ENCODE assay signal across 8 mouse cellular contexts in genomic region chr9:7961366-7962160, GRCm38 (mm10). TPM values are rescaled to one million over a fixed set of nuclear protein-coding genes. Genes with fewer than 3 reads are reported as not detected.
DNase-seq lines count a peak whose midpoint lies in the region; ATAC-seq and TF ChIP-seq lines count a peak whose summit lies in the region.

No protein-coding gene starts in this region.

- no peaks in the 10 kb centered on the region for H3K9me3 ChIP-seq in liver, postnatal 0 days (ENCODE audit: low read length)
- no peaks in the 10 kb centered on the region for H3K9me3 ChIP-seq in liver, embryonic 12.5 days (replicated peaks)
- H3K9me3 ChIP-seq in heart, embryonic 15.5 days (replicated peaks): no peaks in the 10 kb centered on the region
- no peaks in the 10 kb centered on the region for H3K9me3 ChIP-seq in neural tube, embryonic 14.5 days (ENCODE audit: control insufficient read depth, low read length)

- no peak for TF ChIP-seq CTCF in liver, postnatal 0 days (IDR thresholded peaks at IDR 0.05; ENCODE audit: low read depth)

- H3K4me1 ChIP-seq in liver, postnatal 0 days (ENCODE audit: insufficient read depth): peaks cover 4% of the 10 kb centered on the region; the same call in 1 of the 2 replicates
- peaks cover 63% of the 10 kb centered on the region for H3K4me1 ChIP-seq in liver, embryonic 12.5 days
- peaks cover 55% of the 10 kb centered on the region for H3K4me1 ChIP-seq in heart, embryonic 15.5 days (replicated peaks)
- peaks cover 7% of the 10 kb centered on the region; the same call in 1 of the 2 replicates for H3K4me1 ChIP-seq in neural tube, embryonic 14.5 days (ENCODE audit: control insufficient read depth, insufficient read depth, low read length)

- H3K27ac ChIP-seq in liver, postnatal 0 days (ENCODE audit: low read depth): no peak overlapping the region
- no peak overlapping the region for H3K27ac ChIP-seq in liver, embryonic 12.5 days
- peak overlapping the region; percentile 73 for H3K27ac ChIP-seq in heart, embryonic 15.5 days
- no peak overlapping the region for H3K27ac ChIP-seq in neural tube, embryonic 14.5 days (ENCODE audit: low read depth, low read length)

- no peak overlapping the region for H3K4me3 ChIP-seq in liver, postnatal 0 days (ENCODE audit: low read depth, low read length)
- H3K4me3 ChIP-seq in liver, embryonic 12.5 days: no peak overlapping the region
- no peak overlapping the region for H3K4me3 ChIP-seq in heart, embryonic 15.5 days
- no peak overlapping the region for H3K4me3 ChIP-seq in neural tube, embryonic 14.5 days (ENCODE audit: low read depth, low read length)

- H3K27me3 ChIP-seq in liver, postnatal 0 days (ENCODE audit: insufficient read depth, low read length): no peaks in the 10 kb centered on the region
- no peaks in the 10 kb centered on the region for H3K27me3 ChIP-seq in liver, embryonic 12.5 days (replicated peaks)
- no peaks in the 10 kb centered on the region for H3K27me3 ChIP-seq in heart, embryonic 15.5 days
- H3K27me3 ChIP-seq in neural tube, embryonic 14.5 days (ENCODE audit: control insufficient read depth, insufficient read depth, low read length): no peaks in the 10 kb centered on the region

- no peak for TF ChIP-seq EP300 in liver, postnatal 0 days (IDR thresholded peaks at IDR 0.05; ENCODE audit: low read depth)

- DNase-seq in liver, postnatal 0 days: no peak
- peak; percentile 76 for DNase-seq in embryo, embryonic 11 days
- DNase-seq in kidney, postnatal 4 days: peak; percentile 38 to 53
- DNase-seq in natural killer cell, adult 2 months (ENCODE audit: low spot score in 2 of 2): no peak
- no peak for DNase-seq in urinary bladder, postnatal 10 days (ENCODE audit: low spot score)

- peak; percentile 49; the same call in 1 of the 2 replicates for ATAC-seq in liver, postnatal 0 days
- no peak for ATAC-seq in liver, embryonic 12.5 days
- no peak for ATAC-seq in heart, embryonic 15.5 days (replicated peaks; ENCODE audit: insufficient number of reproducible peaks, insufficient read depth, low FRiP score, low read depth)
- peak; percentile 61; the same call in 1 of the 2 replicates for ATAC-seq in neural tube, embryonic 14.5 days (ENCODE audit: low read depth)

- no peak overlapping the region for H3K9ac ChIP-seq in liver, postnatal 0 days (replicated peaks)
- no peak overlapping the region for H3K9ac ChIP-seq in liver, embryonic 12.5 days
- H3K9ac ChIP-seq in heart, embryonic 15.5 days: no peak overlapping the region
- no peak overlapping the region for H3K9ac ChIP-seq in neural tube, embryonic 14.5 days (replicated peaks; ENCODE audit: low read depth, low read length)

- H3K4me2 ChIP-seq in liver, postnatal 0 days (ENCODE audit: low read depth, low read length): no peak overlapping the region
- H3K4me2 ChIP-seq in liver, embryonic 12.5 days: no peak overlapping the region
- H3K4me2 ChIP-seq in heart, embryonic 15.5 days: peak overlapping the region; percentile 18; the same call in 1 of the 2 replicates
- peak overlapping the region; percentile 26 for H3K4me2 ChIP-seq in neural tube, embryonic 14.5 days (ENCODE audit: low read depth, low read length)

- H3K36me3 ChIP-seq in liver, postnatal 0 days (replicated peaks; ENCODE audit: insufficient read depth, low read length): no peaks in the 10 kb centered on the region
- no peaks in the 10 kb centered on the region for H3K36me3 ChIP-seq in liver, embryonic 12.5 days
- no peaks in the 10 kb centered on the region; the same call in 1 of the 2 replicates for H3K36me3 ChIP-seq in heart, embryonic 15.5 days
- no peaks in the 10 kb centered on the region for H3K36me3 ChIP-seq in neural tube, embryonic 14.5 days (ENCODE audit: control insufficient read depth, insufficient read depth, low read length)

- WGBS in liver, postnatal 0 days (ENCODE audit: insufficient replicate concordance): 61% methylated on average over 21 of the region's 21 CpGs
- WGBS in liver, embryonic 12.5 days (ENCODE audit: insufficient replicate concordance): 64% methylated on average over 21 of the region's 21 CpGs
- WGBS in heart, embryonic 15.5 days: 32% methylated on average over 21 of the region's 21 CpGs
- 16% methylated on average over 21 of the region's 21 CpGs for WGBS in neural tube, embryonic 14.5 days

RNA-seq across cellular contexts. Expression of gene Yap1, which starts 42.8 kb away (rescaled TPM):
- 4.3 and 4.8 TPM in 2 replicates for polyA plus RNA-seq in liver, postnatal 0 days (2015; fragmentation: Nextera tagmentation; extraction: Ambion mirVana)
- 8.3 and 8.7 TPM in 2 replicates for polyA plus RNA-seq in liver, embryonic 12.5 days (2016; fragmentation: Nextera tagmentation; extraction: Ambion mirVana)
- polyA plus RNA-seq in heart, embryonic 15.5 days (2015; fragmentation: Nextera tagmentation; extraction: Ambion mirVana): 19.8 and 24.3 TPM in 2 replicates
- 4.4 and 8.0 TPM in 2 replicates for polyA plus RNA-seq in neural tube, embryonic 14.5 days (2014; fragmentation: Nextera tagmentation; extraction: Ambion mirVana)

Comparison
In these comparisons a context has a peak if more than half of its experiments do, and no peak if none do; other contexts are left out.
1. ATAC-seq: peak in liver, postnatal 0 days (single experiment) and neural tube, embryonic 14.5 days (single experiment); none in liver, embryonic 12.5 days (single experiment) and heart, embryonic 15.5 days (single experiment).
2. DNase-seq: peak in embryo, embryonic 11 days (single experiment) and kidney, postnatal 4 days (2 of 2); none in liver, postnatal 0 days (single experiment), natural killer cell, adult 2 months (0 of 2) and urinary bladder, postnatal 10 days (single experiment).
3. H3K4me2 ChIP-seq: peak in heart, embryonic 15.5 days (single experiment) and neural tube, embryonic 14.5 days (single experiment); none in liver, postnatal 0 days (single experiment) and liver, embryonic 12.5 days (single experiment).